Mouse (Mus musculus) olfactory bulb, adult 2 months (tissue): ENCODE results near the gene Sall4.

Experiments used
- CTCF ChIP-seq: fragments of 200-500 bp; IDR thresholded peaks from 2 replicates; pipeline ENCODE4 v1.5.1; 2012; ENCODE audit warnings: low read depth, mild to moderate bottlenecking, low read length, moderate library complexity; ENCODE audit not compliant: insufficient read depth
- POLR2A ChIP-seq: fragments of 200-500 bp; IDR thresholded peaks from 2 replicates; pipeline ENCODE4 v1.6.1; 2012; ENCODE audit warnings: mild to moderate bottlenecking, low read depth, low read length, moderate library complexity; ENCODE audit not compliant: insufficient read depth

GRCm38 (mm10) chr2:168762411-168762815, 5.3 kb downstream of the Sall4 start:
- TF ChIP-seq POLR2A (no peak), CTCF (no peak)
